Mouse (Mus musculus): ENCODE data around the gene Rusc2.

The Rusc2 gene

DNA sequence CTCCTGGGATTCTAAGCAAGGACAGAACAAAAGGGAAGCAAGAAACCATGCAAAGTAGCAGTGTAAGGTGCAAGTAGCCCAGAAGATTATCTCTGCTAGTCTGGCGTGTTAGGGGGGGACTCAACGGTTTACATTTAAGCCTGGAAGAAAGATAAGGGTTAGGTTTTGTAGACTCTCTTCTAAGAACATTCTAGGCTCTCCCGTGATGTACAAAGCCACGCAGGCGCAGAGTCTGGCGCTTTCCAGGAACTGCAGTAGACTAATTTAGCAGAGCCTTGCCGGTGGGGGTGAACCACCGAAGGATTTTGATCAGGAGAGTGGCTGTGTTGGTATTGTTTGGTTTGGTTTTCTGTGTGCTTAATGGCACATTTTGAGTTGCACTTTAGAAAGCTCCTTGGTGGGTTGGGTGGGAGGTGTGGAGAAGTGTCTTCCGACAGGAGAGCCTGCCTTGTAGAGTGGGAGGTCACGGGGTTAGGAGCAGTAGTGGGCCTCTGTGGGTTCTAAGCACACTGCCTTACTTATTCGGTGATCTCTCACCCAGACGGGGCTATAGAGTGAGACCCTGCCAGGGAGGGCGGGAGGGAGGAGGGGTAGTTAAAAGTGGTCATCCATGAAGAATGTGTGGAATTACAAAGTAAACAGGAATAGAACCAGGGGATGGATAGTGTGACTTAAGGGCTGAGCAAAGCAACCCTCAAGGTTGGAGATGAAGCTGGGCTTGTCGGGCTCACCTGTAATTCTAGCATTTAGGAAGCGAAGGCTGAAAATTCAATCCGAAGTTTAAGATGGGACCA, 35.7 kb downstream of the Rusc2 start:
- DNase-seq, result no peak

DNA sequence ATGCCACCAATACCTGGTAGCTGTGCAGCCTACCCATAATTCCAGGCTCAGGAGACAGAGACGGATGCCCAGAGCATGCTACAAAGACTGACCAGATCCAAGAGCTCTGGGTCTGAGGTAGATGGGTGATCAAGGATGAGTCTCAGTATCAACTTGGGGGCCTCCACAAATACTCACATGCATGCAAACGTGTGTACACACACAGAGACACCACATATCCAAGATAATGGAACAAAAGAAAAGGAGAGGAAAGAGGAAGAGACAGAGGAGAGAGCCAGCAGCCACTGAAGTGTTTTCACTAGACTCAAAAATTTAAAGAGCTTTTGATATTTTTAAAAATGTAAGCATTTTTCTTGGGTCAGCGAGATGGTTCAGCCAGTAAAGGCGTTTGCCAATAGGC, 36.7 kb downstream of the Rusc2 start:
- DNase-seq, result no peak

DNA sequence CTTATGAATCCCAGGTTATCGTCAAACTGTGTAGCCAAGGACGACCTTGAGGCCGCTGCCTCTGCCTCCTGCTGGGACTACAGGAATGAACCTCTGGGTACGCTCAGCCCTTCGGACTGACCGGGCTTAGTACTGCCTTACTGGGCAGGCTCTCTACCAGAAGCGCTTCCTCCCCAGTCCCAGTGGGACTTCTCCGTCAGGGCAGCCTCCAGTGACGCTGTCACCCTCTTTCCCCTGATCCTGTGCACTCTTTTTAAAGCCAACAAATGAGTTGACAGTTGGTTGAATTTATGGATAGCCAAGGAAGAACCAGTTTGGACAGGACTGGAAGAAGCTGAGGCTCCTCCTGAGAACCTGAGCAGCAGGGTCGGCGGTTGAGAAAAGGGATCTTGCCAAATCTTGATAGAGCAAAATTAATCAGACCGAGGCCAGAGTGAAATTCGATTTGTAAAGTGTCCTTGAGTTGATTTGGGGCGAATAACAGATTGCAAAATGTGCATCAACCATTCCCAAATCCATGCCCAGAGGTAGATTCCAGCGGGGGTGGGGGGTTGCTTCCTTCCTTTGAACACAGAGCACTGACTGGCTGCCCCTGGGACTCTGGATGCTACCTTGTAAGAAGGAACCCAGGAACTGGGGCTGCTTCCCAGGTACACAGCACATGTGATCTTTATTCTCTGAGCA, 37.3 kb downstream of the Rusc2 start:
- DNase-seq, result no peak

DNA sequence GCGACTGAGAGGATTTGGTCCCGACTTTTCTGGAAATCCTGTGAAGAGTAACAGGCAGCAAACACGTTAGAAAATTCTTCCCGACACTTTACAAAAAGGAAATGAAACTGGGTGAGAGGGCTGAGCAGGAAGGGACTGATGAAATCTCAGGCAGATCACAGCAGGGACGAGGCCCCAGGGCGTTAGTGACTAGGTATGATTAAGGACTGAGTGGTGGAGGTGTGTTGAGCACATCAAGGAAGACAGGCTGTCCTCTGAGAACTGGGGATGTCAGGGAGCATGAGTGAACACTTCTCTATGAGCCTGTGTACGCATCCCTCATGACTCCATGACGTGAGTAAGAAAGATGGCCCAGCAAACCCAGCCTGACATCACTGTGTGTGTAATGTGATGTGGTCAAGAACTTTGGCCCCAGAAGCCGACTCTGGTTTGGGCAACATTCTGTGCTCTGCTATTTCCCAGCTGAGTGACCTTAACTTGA, 38.1 kb downstream of the Rusc2 start:
- no peak for DNase-seq

DNA sequence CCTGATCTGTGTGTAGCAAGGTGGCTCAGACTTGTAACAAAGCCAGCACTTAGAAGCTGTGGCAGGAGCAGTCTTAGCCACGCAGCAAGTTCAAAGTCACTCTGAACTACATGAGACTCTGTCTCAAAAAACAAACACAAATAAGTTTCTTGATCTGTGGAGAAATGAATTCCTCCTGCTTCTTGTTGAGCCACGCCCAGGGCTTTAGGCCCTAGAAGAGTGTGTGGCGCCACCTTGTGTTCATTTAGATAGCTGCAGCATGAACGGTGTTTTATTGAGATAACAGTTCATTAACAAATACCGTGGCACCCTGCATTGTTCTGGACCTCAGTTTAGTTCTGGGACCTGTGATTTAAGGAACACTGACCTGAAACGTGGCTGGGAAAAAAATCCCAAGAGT, 38.5 kb downstream of the Rusc2 start:
- peak; percentile 77 for DNase-seq

DNA sequence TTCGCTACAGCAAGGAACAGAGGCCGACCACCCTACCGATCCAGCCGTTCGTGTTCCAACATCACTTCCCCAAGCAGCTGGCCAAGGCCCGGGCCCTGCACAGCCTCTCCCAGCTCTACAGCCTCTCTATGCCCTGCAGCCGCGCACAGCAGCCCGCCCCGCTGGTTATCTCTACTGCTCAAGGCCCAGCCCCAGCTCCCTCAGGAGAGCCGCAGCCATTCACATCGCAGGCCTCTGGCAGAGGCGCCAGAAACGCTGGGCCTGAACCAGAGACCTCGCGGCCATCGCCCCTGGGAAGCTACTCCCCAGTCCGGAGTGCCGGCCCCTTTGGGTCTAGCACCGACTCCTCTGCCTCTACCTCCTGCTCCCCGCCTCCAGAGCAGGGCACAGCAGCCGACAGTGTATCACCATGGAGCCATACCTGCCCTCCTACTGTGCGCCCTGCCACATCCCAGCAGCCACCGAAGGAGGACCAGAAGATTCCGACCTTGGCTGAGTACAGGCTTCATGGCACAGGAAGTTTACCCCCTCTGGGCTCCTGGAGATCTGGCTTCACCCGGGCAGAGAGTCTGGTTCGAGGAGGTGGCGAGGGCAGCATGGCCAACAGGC, 40.0 kb downstream of the Rusc2 start:
- DNase-seq, result no peak

DNA sequence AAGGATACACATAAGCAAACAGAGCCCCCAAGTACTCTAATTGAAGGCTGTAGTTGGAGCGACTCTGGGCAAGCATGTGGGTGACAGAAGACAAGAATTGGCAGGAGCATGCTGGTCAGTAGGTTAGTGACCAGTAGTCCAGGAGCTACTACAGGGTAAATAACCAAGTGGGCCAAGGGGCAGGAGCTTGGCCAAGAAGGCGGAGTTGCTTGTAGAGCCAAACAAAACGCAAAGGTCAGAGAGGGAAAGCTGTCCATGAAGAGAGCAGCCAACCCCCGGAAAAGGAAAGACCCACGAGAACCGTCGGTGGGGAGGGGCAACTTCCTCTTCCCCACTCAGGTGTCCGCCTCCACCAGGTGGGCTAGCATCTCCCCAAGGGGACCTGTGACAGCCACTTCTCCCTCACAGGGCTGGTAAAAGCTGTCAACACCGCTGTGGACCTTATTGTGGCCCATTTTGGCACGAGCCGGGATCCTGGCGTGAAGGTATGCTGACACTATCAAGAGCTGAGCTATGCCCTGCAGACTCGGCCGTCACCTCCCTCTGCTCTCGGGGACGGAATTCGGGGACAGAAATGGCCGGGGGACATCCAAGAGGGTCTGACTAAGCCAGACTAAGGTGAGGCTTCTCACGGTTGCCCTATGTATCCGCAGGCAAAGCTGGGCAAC, 41.6 kb downstream of the Rusc2 start:
- DNase-seq, result no peak

DNA sequence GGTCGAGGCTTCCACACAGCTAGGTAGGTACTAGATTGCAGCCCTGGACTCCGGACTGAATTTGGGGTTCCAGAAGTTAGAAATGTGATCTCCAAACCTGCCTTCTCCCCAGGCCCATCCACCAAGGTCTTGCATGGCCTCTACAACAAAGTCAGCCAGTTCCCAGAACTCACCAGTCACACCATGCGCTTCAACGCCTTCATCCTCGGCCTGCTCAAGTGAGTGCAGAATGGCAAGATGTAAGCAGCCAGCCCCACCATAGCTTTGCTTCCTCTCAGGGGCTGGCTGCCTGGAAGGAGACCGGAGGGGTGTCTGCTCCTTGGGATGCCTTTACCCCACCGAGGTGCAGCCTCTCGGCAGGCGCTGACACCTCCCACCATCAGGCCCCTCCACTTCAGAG, 42.3 kb downstream of the Rusc2 start:
- no peak for DNase-seq

DNA sequence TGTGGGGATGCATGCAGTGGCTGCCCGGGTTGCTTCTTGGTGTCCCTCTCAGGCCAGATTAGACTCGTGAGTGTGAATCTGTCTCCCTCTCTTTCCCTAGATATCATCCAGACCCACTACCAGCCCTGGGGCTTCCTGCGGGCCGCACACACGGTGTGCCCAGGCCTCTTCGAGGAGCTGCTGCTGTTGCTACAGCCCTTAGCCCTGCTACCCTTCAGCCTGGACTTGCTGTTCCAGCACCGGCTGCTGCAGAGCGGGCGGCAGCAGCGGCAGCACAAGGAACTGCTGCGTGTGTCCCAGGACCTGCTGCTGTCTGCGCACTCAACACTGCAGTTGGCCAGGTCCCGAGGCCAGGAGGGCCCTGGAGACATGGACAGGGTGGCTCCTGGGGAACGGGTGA, 43.4 kb downstream of the Rusc2 start:
- DNase-seq, result no peak

DNA sequence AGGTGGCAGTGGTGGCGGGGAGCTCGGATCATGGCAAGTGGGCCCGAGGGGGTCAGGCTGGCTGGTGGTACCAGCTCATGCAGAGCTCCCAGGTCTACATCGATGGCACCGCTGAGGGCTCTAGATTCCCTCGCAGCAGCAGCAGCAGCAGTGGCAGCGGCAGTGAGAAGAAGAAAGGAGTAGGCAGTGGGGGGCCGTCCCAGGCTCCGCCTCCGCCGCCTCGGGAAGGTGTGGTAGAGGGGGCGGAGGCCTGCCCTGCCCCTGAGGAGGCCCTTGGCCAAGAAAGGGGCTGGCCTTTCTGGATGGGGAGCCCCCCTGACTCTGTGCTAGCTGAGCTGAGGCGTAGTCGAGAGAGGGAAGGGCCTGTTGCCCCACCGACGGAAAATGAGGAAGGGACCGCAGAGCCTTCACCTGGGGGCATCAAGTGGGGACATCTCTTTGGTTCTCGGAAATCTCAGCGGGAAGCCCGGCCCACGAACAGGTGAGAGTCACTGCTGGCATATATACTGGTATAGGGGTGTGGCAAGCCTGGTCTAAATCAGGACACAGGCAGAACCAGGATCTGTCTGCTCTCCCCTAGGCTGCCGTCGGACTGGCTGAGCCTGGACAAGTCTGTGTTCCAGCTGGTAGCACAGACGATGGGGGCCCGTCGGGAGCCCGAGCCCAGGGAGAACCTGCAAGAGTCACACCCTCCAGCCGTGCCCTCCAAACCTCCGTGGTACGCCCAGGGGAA, 44.0 kb downstream of the Rusc2 start:
- no peak for DNase-seq

DNA sequence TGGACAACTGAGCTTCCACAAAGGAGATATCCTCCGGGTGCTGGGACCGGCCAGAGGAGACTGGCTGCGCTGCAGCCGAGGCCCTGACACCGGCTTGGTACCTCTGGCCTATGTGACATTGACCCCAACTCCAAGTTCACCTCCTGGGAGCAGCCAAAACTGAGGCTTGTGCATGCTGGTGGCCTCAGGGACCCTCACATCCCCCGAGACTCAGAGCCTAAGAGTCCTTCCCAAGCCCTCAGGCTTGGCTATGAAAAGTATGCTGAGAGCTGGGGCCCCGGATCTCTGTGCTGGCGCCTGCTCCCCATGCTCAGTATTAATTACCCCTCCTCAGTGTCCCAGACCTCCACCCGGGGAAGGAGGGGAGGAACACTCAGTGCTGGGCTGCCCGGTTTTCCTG, 44.7 kb downstream of the Rusc2 start:
- no peak for DNase-seq

DNA sequence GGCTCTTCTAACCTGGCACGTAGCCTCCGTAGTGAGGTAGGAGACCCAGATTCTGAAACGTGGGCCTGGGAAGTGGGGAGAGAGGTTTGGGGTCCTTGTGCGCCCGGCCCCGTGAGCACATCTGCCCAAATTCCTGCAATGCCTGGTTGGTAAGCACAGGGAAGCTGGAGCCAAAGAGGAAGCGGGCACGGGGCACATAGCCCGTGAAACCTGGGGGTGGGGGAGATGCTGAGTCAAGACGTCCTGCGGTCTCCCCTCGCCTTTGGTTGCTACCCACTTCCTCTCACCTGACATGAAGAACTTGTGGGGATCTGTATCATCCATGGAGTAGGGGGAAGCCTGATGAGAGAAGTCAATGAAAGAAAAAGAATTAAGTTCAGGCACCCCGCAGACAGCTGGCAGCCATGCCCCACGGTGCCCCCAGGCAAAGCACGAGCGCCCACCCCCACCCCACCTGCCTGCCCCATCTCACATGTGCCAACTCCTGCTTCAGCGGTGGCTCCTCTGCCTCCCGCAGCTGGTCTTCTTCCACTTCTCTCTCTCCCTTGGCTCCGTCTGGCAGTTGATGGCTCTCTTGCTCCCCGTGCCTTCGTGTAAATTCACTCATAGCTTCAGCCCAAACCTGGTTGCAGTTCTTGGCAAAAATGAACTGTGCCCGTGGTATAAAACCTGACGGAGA, 45.9 kb downstream of the Rusc2 start:
- no peak for DNase-seq

DNA sequence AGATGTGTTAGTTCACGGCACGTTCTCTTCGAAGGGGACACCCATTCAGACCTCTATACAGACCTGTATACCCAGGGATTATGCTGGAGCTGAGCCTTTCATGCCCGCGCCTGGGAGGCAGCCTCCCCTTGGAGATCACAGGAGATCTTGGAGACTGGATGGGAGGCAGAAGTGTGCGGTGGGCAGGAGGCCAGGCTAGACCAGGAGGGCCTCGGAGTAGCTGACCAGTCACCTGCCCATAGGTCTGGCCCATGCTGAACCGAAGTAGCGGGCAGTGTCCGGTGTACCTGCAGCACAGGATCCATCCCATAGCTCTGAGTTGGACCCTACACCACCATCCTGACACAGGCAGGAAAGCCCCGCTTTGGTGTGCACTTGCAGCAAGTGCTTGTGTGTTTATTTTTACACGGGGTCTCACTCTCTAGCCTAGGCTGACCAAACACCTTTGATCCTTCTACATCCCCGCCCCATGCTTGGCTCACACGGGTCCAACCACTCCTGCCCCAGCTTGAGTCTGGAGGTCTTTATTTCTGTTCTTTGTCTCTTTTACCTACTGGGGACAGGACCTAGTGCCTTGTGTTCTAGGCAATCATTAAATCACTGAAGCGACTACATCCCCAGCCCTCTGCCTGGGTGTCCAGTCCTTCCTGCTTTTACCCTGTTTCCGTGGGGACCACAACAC, 46.5 kb downstream of the Rusc2 start:
- no peak for DNase-seq

DNA sequence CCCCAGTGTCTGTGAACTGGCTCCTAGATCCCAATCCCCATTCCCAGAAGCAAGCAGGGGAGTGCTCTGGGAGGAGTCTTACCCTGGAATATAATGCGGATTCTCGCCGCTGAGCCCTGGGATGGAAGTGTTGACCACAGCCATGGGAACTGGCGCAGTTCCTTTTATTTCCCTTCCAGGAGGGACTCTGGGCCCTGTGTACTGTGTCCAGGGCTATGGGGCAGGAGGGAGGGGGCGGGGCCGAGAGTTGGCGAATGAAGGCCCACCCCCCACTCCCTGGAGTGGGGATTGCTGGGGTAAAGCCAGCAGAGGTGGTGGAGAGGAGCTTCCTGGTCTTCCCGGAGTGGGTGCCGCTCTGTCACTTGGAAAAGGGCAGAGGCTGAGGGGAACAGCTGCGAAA, 47.2 kb downstream of the Rusc2 start, which contains the start of gene Fam166b:
Gene Fam166b (minus strand): TSS at position 189 of the 400 bp plus-strand sequence.
- no peak for DNase-seq

DNA sequence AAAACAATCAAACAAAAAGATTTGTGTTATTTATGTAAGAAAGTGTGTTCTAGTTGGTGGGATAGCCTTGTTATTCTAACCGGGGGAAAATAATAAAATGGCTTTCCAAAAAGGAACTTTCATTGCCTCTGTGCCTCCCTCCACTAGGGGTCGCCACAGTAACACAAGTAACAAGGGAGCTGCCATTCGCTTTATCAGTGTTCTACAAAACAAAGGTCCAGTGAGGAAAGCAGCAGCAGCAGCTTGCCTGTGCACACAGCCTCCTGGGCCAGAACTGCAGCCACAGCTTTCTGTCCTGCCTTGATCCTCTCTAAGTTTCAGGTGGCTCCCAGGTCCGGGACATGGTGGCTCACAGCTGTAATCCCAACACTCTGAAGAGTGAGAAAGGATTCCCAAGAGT, 49.9 kb downstream of the Rusc2 start:
- DNase-seq, result peak; percentile 83

DNA sequence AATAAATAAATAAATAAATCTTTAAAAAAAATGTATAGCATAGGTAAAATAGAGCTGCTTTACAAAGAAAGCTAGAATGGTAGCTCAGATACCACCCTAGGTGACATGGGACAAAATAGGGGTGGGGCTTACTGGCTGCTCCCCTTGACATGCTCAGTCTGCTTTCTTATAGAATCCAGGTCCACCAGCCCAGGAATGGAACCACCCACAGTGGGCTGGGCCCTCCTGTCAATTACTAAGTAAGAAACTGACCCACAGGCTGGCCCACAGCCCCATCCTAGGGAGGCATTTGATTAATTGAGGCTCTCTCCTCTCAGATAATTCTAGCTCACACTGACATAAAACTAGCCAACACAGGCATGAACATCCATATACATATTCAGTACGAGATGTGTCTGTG, 51.1 kb downstream of the Rusc2 start:
- no peak for DNase-seq

DNA sequence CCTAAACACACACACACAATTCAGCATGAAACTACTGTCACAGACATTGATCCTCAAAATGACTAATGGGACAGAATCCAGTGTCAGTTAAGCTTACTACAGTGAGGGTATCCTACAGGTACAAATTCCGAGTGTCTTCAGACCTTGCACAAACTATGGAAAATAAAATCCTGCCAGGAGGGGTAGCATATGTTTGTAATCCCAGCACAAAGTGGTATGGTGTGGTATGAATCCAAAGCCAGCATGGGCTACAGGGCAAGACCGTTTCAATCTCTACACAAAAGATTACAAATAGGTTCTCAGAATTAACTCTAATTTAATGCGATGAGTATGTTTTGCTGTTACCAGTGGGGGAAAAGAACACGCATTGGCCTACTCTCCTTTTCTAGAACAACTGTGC, 59.9 kb downstream of the Rusc2 start, which contains the start of gene Tesk1:
Gene Tesk1 (plus strand): TSS at position 301 of the 400 bp plus-strand sequence.
- no peak for DNase-seq

DNA sequence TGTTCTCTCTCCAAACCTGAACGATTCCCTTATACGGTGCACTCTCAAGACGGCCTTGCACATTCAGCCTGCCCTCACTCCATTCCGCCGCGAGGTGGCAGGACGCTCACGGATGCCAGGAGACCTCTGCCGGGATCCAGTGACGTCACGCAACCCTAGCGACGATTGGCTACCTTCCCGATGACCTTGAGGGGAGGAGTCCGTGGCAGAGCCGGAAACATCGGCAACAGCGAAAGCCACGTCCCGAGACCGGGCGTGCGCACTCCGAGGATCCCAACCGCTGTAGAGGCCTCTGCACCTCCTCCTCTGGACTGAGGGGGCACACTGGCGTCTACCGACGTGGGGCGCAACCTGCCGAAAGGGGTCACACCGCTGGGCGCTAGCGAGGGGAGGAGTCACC, 60.3 kb downstream of the Rusc2 start:
- peak; percentile 100 for DNase-seq

DNA sequence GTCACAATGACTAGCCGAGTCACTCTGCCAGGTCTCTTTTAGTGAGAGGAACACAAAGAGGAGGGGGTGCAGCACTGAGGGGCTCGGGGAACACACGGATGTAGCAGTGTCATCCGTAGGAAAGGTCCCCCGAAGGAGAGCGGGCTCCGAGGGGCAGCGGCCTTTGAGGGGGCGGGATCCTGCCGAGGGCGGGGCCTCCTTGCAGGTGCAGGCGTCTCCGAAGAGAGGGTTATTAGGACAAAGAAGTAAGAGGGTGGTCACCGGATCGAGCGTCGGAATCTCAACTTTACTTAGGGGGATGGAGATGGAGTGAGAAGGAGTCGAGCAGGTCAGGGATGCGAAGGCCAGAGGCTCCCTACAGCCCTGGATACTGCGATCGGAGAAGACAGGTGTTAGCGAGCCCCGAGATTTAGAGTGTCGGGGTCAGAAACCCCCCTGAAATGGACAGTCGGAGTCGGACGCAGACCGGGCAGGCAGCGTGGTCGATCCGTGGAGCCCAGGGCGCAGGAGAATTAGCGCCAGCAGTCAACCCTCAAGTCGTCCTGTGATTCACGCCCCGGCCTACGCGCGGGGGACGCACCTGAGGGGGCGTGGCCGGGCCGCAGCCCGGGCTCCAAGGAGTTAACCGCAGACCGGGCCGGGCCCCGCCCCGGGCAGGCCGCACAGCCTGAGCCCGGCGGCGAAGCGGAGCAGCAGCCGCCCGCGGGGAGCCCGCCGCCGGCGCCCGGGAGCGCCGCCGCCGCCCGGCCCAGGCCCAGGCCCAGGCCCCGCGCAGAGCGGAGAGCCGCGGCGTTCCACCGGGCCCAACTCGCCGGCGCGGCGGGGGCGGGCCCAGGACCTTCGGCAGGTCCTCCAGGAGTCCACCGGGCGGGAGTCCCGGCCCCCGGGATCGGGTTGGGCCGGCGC, 60.9 kb downstream of the Rusc2 start:
- DNase-seq, result peak; percentile 73

DNA sequence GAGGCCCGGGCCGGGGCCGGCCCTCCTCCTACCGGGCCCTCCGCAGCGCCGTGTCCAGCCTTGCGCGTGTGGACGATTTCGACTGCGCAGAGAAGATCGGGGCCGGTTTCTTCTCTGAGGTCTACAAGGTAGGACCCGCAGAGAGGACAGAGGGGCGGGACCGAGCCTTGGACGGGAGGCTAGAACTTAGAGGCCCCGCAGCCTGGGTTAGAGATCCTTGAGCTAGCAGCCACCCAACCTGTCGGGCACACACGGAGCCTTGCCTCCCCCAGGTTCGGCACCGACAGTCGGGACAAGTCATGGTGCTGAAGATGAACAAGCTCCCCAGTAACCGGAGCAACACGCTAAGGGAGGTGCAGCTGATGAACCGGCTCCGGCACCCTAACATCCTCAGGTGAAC, 61.7 kb downstream of the Rusc2 start:
- no peak for DNase-seq
